Mouse (Mus musculus): ENCODE measurements around the gene Apba3. TPM values are rescaled to one million over a fixed set of nuclear protein-coding genes. Genes with fewer than 3 reads are reported as not detected.

The Apba3 gene
- total RNA-seq, 2 experiments from 2014 or later, result 32.6 to 37.3 TPM

DNA sequence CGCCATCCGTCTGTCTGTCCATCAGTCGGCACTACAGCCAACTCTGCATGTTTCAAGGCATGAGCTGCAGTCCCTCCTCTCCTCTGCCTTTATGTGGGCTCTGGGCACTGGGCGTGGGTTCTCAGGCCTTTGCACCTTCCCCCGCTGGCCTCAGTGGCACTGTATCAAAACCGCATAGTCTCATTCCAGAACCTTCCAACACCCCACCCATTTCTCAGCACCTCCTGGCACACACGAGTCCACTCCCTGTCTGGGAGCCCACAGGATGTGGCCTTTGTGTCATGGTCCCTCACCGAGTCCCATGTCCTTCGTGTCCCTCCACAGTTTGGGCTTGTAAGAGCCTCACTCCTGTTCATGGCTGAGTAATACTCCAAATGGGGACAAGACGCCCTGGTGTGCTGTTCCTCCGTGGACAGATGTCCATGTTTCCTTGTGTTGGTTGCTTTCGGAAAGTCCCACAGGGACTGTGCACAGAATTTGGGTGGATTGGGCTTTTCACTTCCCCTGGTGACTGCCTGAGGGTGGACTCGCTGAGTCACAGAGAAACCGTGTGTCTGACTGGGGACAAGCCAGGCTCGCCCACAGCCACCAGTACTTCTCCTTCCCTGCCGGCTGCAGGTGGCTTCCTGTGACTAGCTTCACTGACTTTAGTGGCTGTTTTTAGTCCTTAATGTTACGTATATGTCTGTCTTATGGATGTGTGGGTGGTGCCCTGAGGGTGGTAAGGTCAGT, 31.8 kb downstream of the Apba3 start:
- DNase-seq (ENCODE audit: low spot score in 2 of 2), result peak in 1 of 2 experiments; percentile 67
- peak; percentile 35 for TF ChIP-seq CTCF (conservative IDR thresholded peaks at IDR 0.05)
- H3K27ac ChIP-seq, result peak overlapping the region; percentile 61
- H3K4me3 ChIP-seq, result no peak overlapping the region

GRCm38 (mm10) chr10:81299585-81300351, 33.0 kb downstream of the Apba3 start:
- H3K4me3 ChIP-seq, result no peak overlapping the region
- no peak for TF ChIP-seq CTCF (conservative IDR thresholded peaks at IDR 0.05)
- H3K27ac ChIP-seq, result peak overlapping the region; percentile 61; the same call in 1 of the 2 replicates
- no peak for DNase-seq (ENCODE audit: low spot score in 2 of 2)

DNA sequence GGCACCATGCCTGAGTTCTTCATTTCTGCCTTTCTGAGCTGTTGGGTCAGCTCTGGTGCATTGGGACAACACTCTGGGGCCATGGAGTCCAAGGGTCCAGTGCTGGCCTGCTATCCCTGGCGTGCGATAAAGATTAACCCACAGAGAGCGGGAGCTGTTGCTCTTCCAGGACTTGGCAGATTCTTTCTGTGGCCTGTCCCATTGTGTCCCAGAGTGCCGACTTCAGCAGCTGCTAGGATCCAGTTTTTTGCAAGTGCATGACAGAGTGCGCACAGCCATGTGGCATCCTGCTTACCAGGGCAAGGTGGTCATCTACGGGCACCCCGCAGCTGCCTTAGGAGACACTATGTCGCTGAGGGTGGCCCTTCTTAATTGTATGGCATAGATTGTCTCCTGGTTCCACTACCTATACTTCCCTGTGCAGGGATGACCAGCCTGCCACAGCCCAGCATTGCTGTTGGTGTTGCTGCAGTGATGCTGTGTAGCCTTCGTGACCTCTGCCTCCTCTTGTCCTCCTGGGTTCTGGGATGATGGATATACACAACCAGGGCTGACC, 33.7 kb downstream of the Apba3 start:
- DNase-seq (ENCODE audit: low spot score in 2 of 2), result no peak
- peak overlapping the region; percentile 61; the same call in 1 of the 2 replicates for H3K27ac ChIP-seq
- TF ChIP-seq CTCF (conservative IDR thresholded peaks at IDR 0.05), result no peak
- no peak overlapping the region for H3K4me3 ChIP-seq

GRCm38 (mm10) chr10:81301321-81301720, 34.6 kb downstream of the Apba3 start:
- H3K27ac ChIP-seq, result peak overlapping the region; percentile 83; the same call in 1 of the 2 replicates

GRCm38 (mm10) chr10:81302288-81302687, 35.5 kb downstream of the Apba3 start:
- no peak for TF ChIP-seq CTCF (conservative IDR thresholded peaks at IDR 0.05)
- Histone ChIP-seq H3K4me3 (peak overlapping the region; percentile 33; the same call in 1 of the 2 replicates), H3K27ac (peak overlapping the region; percentile 83)
- no peak for DNase-seq (ENCODE audit: low spot score in 2 of 2)

More at GRCm38 (mm10) chr10:81301321-81301720, 34.6 kb downstream of the Apba3 start:
- no peak for TF ChIP-seq CTCF (conservative IDR thresholded peaks at IDR 0.05)
- H3K4me3 ChIP-seq, result no peak overlapping the region
- no peak for DNase-seq (ENCODE audit: low spot score in 2 of 2)

- peak overlapping the region; percentile 33; the same call in 1 of the 2 replicates for H3K4me3 ChIP-seq
- peak; percentile 65 to 71 for DNase-seq (ENCODE audit: low spot score in 2 of 2)
Measured at GRCm38 (mm10) chr10:81302781-81303218, 36.0 kb downstream of the Apba3 start.

DNA sequence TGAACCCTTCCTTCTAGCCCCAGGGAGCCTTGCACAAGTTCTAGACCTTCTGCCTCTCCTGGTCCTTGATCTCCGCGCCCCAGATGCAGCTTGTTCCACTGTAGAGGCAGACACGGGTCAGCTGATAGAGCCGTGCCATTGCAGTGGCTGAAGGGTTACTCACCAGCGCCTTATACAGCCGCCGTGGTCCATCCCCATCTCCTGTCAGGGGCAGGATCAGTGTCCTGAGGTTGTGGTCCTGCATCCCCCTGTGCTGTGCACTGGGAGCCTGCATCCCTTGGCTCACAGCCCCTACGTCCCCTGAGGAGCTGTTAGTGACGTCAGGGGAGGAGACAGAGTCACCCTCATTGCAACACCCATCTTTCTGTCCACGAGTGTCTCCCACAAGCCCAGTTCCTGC, 36.5 kb downstream of the Apba3 start:
- Histone ChIP-seq H3K27ac (peak overlapping the region; percentile 83), H3K4me3 (peak overlapping the region; percentile 33)
- no peak for TF ChIP-seq CTCF (conservative IDR thresholded peaks at IDR 0.05)
- no peak for DNase-seq (ENCODE audit: low spot score in 2 of 2)

More at GRCm38 (mm10) chr10:81302781-81303218, 36.0 kb downstream of the Apba3 start:
- H3K27ac ChIP-seq, result peak overlapping the region; percentile 83
- TF ChIP-seq CTCF (conservative IDR thresholded peaks at IDR 0.05), result no peak

- no peak for DNase-seq (ENCODE audit: low spot score in 2 of 2)
- Histone ChIP-seq H3K27ac (peak overlapping the region; percentile 83), H3K4me3 (no peak overlapping the region)
- TF ChIP-seq CTCF (conservative IDR thresholded peaks at IDR 0.05), result no peak
Measured at GRCm38 (mm10) chr10:81303761-81304160, 37.0 kb downstream of the Apba3 start.

- DNase-seq (ENCODE audit: low spot score in 2 of 2), result peak in 1 of 2 experiments; percentile 55
- H3K4me3 ChIP-seq, result no peak overlapping the region
- 0 out of 2 replicates have a peak overlapping the region, but pooled peaks have one; percentile 33 for H3K27ac ChIP-seq
- TF ChIP-seq CTCF (conservative IDR thresholded peaks at IDR 0.05), result peak; percentile 88
Measured at GRCm38 (mm10) chr10:81304597-81305238, 38.0 kb downstream of the Apba3 start.

DNA sequence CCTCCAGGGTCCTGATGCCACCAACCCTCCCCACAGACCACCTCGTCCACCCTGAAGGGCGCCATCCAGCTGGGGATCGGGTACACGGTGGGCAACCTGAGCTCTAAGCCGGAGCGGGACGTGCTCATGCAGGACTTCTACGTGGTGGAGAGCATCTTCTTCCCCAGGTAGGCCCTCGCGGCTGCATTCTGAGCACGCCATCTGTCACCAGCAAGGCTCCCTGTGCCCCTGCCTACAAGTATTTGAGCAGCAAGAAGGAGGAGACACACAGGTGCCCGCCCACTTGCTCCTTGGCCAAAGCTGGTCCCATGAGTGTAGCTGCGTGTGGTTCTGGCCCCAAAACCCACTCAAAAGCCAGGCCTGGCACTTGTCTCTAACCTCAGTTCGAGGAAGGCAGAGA, 38.9 kb downstream of the Apba3 start:
- no peak for DNase-seq (ENCODE audit: low spot score in 2 of 2)
- Histone ChIP-seq H3K4me3 (no peak overlapping the region), H3K27ac (peak overlapping the region; percentile 70; the same call in 1 of the 2 replicates)
- no peak for TF ChIP-seq CTCF (conservative IDR thresholded peaks at IDR 0.05)

- TF ChIP-seq CTCF (conservative IDR thresholded peaks at IDR 0.05), result no peak
- Histone ChIP-seq H3K4me3 (no peak overlapping the region), H3K27ac (peak overlapping the region; percentile 70)
- no peak for DNase-seq (ENCODE audit: low spot score in 2 of 2)
Measured at GRCm38 (mm10) chr10:81306173-81306668, 39.5 kb downstream of the Apba3 start.
